Mouse (Mus musculus): ENCODE results near the gene Atp6v1g1. TPM values are rescaled to one million over a fixed set of nuclear protein-coding genes. Genes with fewer than 3 reads are reported as not detected.

Gene Atp6v1g1
- polyA plus RNA-seq, 1 experiment from 2014 or later = 271 TPM

- no peak for ATAC-seq (ENCODE audit: low read depth)
- 85% methylated on average over 2 of the region's 2 CpGs for WGBS
- Histone ChIP-seq H3K9me3 (ENCODE audit: control insufficient read depth, low read length) (no peaks in the 10 kb centered on the region), H3K4me1 (replicated peaks; ENCODE audit: control insufficient read depth, insufficient read depth, low read length) (no peaks in the 10 kb centered on the region), H3K4me2 (ENCODE audit: low read depth, low read length) (no peak overlapping the region), H3K27ac (ENCODE audit: low read length) (no peak overlapping the region), H3K27me3 (ENCODE audit: control insufficient read depth, insufficient read depth, low read depth, low read length) (no peaks in the 10 kb centered on the region), H3K36me3 (ENCODE audit: control insufficient read depth, insufficient read depth, low read length) (no peaks in the 10 kb centered on the region), H3K4me3 (ENCODE audit: low read length) (no peak overlapping the region), H3K9ac (ENCODE audit: low read length) (no peak overlapping the region)
Measured at GRCm38 (mm10) chr4:63512921-63513320, 31.7 kb upstream of the Atp6v1g1 start.

- Histone ChIP-seq H3K4me1 (replicated peaks; ENCODE audit: control insufficient read depth, insufficient read depth, low read length) (no peaks in the 10 kb centered on the region), H3K4me3 (ENCODE audit: low read length) (no peak overlapping the region), H3K4me2 (ENCODE audit: low read depth, low read length) (no peak overlapping the region), H3K27me3 (ENCODE audit: control insufficient read depth, insufficient read depth, low read depth, low read length) (no peaks in the 10 kb centered on the region), H3K9ac (ENCODE audit: low read length) (no peak overlapping the region), H3K36me3 (ENCODE audit: control insufficient read depth, insufficient read depth, low read length) (no peaks in the 10 kb centered on the region), H3K9me3 (ENCODE audit: control insufficient read depth, low read length) (no peaks in the 10 kb centered on the region), H3K27ac (ENCODE audit: low read length) (no peak overlapping the region)
- no peak for ATAC-seq (ENCODE audit: low read depth)
- WGBS = 54% methylated on average over 4 of the region's 4 CpGs
Measured at GRCm38 (mm10) chr4:63514454-63514984, 30.1 kb upstream of the Atp6v1g1 start.

DNA sequence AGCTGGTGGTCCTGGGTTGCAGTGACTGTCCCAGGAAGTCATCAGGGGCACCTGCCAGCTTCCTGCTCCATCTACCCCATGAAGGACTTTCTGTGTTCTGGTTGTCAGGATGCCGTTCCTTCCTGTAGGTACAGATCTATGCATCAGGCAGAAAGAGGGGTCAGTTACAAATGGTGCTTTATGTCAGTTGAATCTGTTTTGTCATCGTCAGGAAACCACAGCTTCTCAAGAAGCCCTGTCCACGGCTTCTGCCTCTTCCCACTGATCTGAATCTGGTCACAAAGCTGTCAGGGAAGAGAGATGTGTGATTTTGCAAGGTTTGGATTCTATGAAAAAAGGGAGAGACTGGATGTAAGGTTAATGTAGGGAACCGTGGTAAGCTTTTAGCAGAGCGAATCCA, 29.6 kb upstream of the Atp6v1g1 start:
- Histone ChIP-seq H3K27ac (ENCODE audit: low read length) (no peak overlapping the region), H3K4me3 (ENCODE audit: low read length) (no peak overlapping the region), H3K36me3 (ENCODE audit: control insufficient read depth, insufficient read depth, low read length) (no peaks in the 10 kb centered on the region), H3K9ac (ENCODE audit: low read length) (no peak overlapping the region), H3K27me3 (ENCODE audit: control insufficient read depth, insufficient read depth, low read depth, low read length) (no peaks in the 10 kb centered on the region), H3K9me3 (ENCODE audit: control insufficient read depth, low read length) (no peaks in the 10 kb centered on the region), H3K4me1 (replicated peaks; ENCODE audit: control insufficient read depth, insufficient read depth, low read length) (no peaks in the 10 kb centered on the region), H3K4me2 (ENCODE audit: low read depth, low read length) (no peak overlapping the region)
- WGBS = 67% methylated on average over 5 of the region's 5 CpGs
- no peak for ATAC-seq (ENCODE audit: low read depth)

GRCm38 (mm10) chr4:63521813-63522419, 22.7 kb upstream of the Atp6v1g1 start:
- Histone ChIP-seq H3K4me1 (replicated peaks; ENCODE audit: control insufficient read depth, insufficient read depth, low read length) (no peaks in the 10 kb centered on the region), H3K27me3 (ENCODE audit: control insufficient read depth, insufficient read depth, low read depth, low read length) (no peaks in the 10 kb centered on the region), H3K36me3 (ENCODE audit: control insufficient read depth, insufficient read depth, low read length) (no peaks in the 10 kb centered on the region), H3K9me3 (ENCODE audit: control insufficient read depth, low read length) (no peaks in the 10 kb centered on the region), H3K4me2 (ENCODE audit: low read depth, low read length) (no peak overlapping the region), H3K9ac (ENCODE audit: low read length) (no peak overlapping the region), H3K27ac (ENCODE audit: low read length) (no peak overlapping the region), H3K4me3 (ENCODE audit: low read length) (no peak overlapping the region)
- ATAC-seq (ENCODE audit: low read depth) = no peak
- WGBS = 68% methylated on average over 2 of the region's 2 CpGs

- no peaks in the 10 kb centered on the region for H3K27me3 ChIP-seq (ENCODE audit: control insufficient read depth, insufficient read depth, low read depth, low read length)
- WGBS = 70% methylated on average over 8 of the region's 8 CpGs
- H3K4me2 ChIP-seq (ENCODE audit: low read depth, low read length) = no peak overlapping the region
- no peaks in the 10 kb centered on the region for H3K4me1 ChIP-seq (replicated peaks; ENCODE audit: control insufficient read depth, insufficient read depth, low read length)
- no peak overlapping the region for H3K9ac ChIP-seq (ENCODE audit: low read length)
- H3K4me3 ChIP-seq (ENCODE audit: low read length) = no peak overlapping the region
- no peaks in the 10 kb centered on the region for H3K36me3 ChIP-seq (ENCODE audit: control insufficient read depth, insufficient read depth, low read length)
- no peak overlapping the region for H3K27ac ChIP-seq (ENCODE audit: low read length)
- no peaks in the 10 kb centered on the region for H3K9me3 ChIP-seq (ENCODE audit: control insufficient read depth, low read length)
- no peak for ATAC-seq (ENCODE audit: low read depth)
Measured at GRCm38 (mm10) chr4:63525514-63525913, 19.1 kb upstream of the Atp6v1g1 start.

- H3K27me3 ChIP-seq (ENCODE audit: control insufficient read depth, insufficient read depth, low read depth, low read length) = no peaks in the 10 kb centered on the region
- no peak for ATAC-seq (ENCODE audit: low read depth)
- H3K4me3 ChIP-seq (ENCODE audit: low read length) = no peak overlapping the region
- H3K4me2 ChIP-seq (ENCODE audit: low read depth, low read length) = no peak overlapping the region
- H3K9me3 ChIP-seq (ENCODE audit: control insufficient read depth, low read length) = no peaks in the 10 kb centered on the region
- no peak overlapping the region for H3K27ac ChIP-seq (ENCODE audit: low read length)
- H3K9ac ChIP-seq (ENCODE audit: low read length) = no peak overlapping the region
- WGBS = 66% methylated on average over 6 of the region's 6 CpGs
- H3K4me1 ChIP-seq (replicated peaks; ENCODE audit: control insufficient read depth, insufficient read depth, low read length) = no peaks in the 10 kb centered on the region
- no peaks in the 10 kb centered on the region for H3K36me3 ChIP-seq (ENCODE audit: control insufficient read depth, insufficient read depth, low read length)
Measured at GRCm38 (mm10) chr4:63528946-63529345, 15.6 kb upstream of the Atp6v1g1 start.

- H3K9me3 ChIP-seq (ENCODE audit: control insufficient read depth, low read length) = no peaks in the 10 kb centered on the region
- H3K27ac ChIP-seq (ENCODE audit: low read length) = no peak overlapping the region
- no peak overlapping the region for H3K4me3 ChIP-seq (ENCODE audit: low read length)
- ATAC-seq (ENCODE audit: low read depth) = no peak
- H3K4me2 ChIP-seq (ENCODE audit: low read depth, low read length) = no peak overlapping the region
- no peak overlapping the region for H3K9ac ChIP-seq (ENCODE audit: low read length)
- no peaks in the 10 kb centered on the region for H3K27me3 ChIP-seq (ENCODE audit: control insufficient read depth, insufficient read depth, low read depth, low read length)
- no peaks in the 10 kb centered on the region for H3K4me1 ChIP-seq (replicated peaks; ENCODE audit: control insufficient read depth, insufficient read depth, low read length)
- WGBS = 64% methylated on average over 7 of the region's 7 CpGs
- H3K36me3 ChIP-seq (ENCODE audit: control insufficient read depth, insufficient read depth, low read length) = no peaks in the 10 kb centered on the region
Measured at GRCm38 (mm10) chr4:63530409-63530808, 14.2 kb upstream of the Atp6v1g1 start.

- no peak overlapping the region for H3K4me3 ChIP-seq (ENCODE audit: low read length)
- no peak overlapping the region for H3K27ac ChIP-seq (ENCODE audit: low read length)
- no peaks in the 10 kb centered on the region for H3K9me3 ChIP-seq (ENCODE audit: control insufficient read depth, low read length)
- 77% methylated on average over 4 of the region's 4 CpGs for WGBS
- H3K4me1 ChIP-seq (replicated peaks; ENCODE audit: control insufficient read depth, insufficient read depth, low read length) = no peaks in the 10 kb centered on the region
- ATAC-seq (ENCODE audit: low read depth) = no peak
- no peak overlapping the region for H3K9ac ChIP-seq (ENCODE audit: low read length)
- H3K27me3 ChIP-seq (ENCODE audit: control insufficient read depth, insufficient read depth, low read depth, low read length) = no peaks in the 10 kb centered on the region
- H3K4me2 ChIP-seq (ENCODE audit: low read depth, low read length) = no peak overlapping the region
- H3K36me3 ChIP-seq (ENCODE audit: control insufficient read depth, insufficient read depth, low read length) = no peaks in the 10 kb centered on the region
Measured at GRCm38 (mm10) chr4:63537602-63538001, 7.0 kb upstream of the Atp6v1g1 start.

- no peak overlapping the region for H3K27ac ChIP-seq (ENCODE audit: low read length)
- peaks cover 20% of the 10 kb centered on the region for H3K4me1 ChIP-seq (replicated peaks; ENCODE audit: control insufficient read depth, insufficient read depth, low read length)
Measured at GRCm38 (mm10) chr4:63542209-63542608, 2.4 kb upstream of the Atp6v1g1 start.

More at GRCm38 (mm10) chr4:63542209-63542608, 2.4 kb upstream of the Atp6v1g1 start:
- Histone ChIP-seq H3K27me3 (ENCODE audit: control insufficient read depth, insufficient read depth, low read depth, low read length) (no peaks in the 10 kb centered on the region), H3K4me2 (ENCODE audit: low read depth, low read length) (no peak overlapping the region), H3K9me3 (ENCODE audit: control insufficient read depth, low read length) (no peaks in the 10 kb centered on the region), H3K36me3 (ENCODE audit: control insufficient read depth, insufficient read depth, low read length) (no peaks in the 10 kb centered on the region), H3K9ac (ENCODE audit: low read length) (no peak overlapping the region), H3K4me3 (ENCODE audit: low read length) (no peak overlapping the region)
- no peak for ATAC-seq (ENCODE audit: low read depth)
- 39% methylated on average over 2 of the region's 2 CpGs for WGBS
